Mouse (Mus musculus) liver, postnatal 0 days (tissue): ENCODE measurements around the gene Ccnd3. TPM values are rescaled to one million over a fixed set of nuclear protein-coding genes. Genes with fewer than 3 reads are reported as not detected.
A peak's percentile ranks its signal among the peaks of the same experiment; 100 is the strongest.

Source experiments
- ATAC-seq: fragments of 200-750 bp; cut with Nextera tagmentation; 2 replicates; pipeline ENCODE4 v1.8.0; 2017; ENCODE audit warnings: mild to moderate bottlenecking, moderate library complexity
- DNase-seq: peaks from one replicate; pipeline ENCODE4 v3.0.0-alpha.2; 2016
- H3K27ac ChIP-seq: fragments of 300-500 bp; sonication (generic); 2 replicates; pipeline ENCODE4 v1.5.1; 2014; ENCODE audit warnings: antibody characterized with exemption, moderate library complexity, mild to moderate bottlenecking, low read depth
- H3K27me3 ChIP-seq: fragments of 300-500 bp; sonication (generic); 2 replicates; pipeline ENCODE4 v1.6.1; 2014; ENCODE audit warnings: low read length, control low read depth, mixed read lengths; ENCODE audit not compliant: insufficient read depth
- H3K36me3 ChIP-seq: fragments of 300-500 bp; sonication (generic); replicated peaks from 2 replicates; pipeline ENCODE4 v1.6.1; 2014; ENCODE audit warnings: mild to moderate bottlenecking, control low read depth, low read length, moderate library complexity, mixed read lengths; ENCODE audit not compliant: insufficient read depth
- H3K4me1 ChIP-seq: fragments of 300-500 bp; sonication (generic); 2 replicates; pipeline ENCODE4 v1.6.1; 2014; ENCODE audit warnings: antibody characterized with exemption, mild to moderate bottlenecking, control low read depth; ENCODE audit not compliant: insufficient read depth
- H3K4me2 ChIP-seq: fragments of 300-500 bp; sonication (generic); 2 replicates; pipeline ENCODE4 v1.6.1; 2014; ENCODE audit warnings: low read depth, mild to moderate bottlenecking, low read length, moderate library complexity, mixed read lengths
- H3K4me3 ChIP-seq: fragments of 300-500 bp; sonication (generic); 2 replicates; pipeline ENCODE4 v1.5.1; 2014; ENCODE audit warnings: low read depth, low read length
- H3K9ac ChIP-seq: fragments of 300-500 bp; sonication (generic); replicated peaks from 2 replicates; pipeline ENCODE4 v1.6.1; 2014; ENCODE audit warnings: mild to moderate bottlenecking, moderate library complexity
- H3K9me3 ChIP-seq: fragments of 300-500 bp; sonication (generic); 2 replicates; pipeline ENCODE4 v1.6.1; 2016; ENCODE audit warnings: mild to moderate bottlenecking, control low read depth, low read length, mixed read lengths
- CTCF ChIP-seq: sonication (generic); IDR thresholded peaks from 2 replicates; pipeline ENCODE4 v1.5.1; 2016; ENCODE audit warnings: antibody characterized with exemption, low read depth
- EP300 ChIP-seq: IDR thresholded peaks from 2 replicates; pipeline ENCODE4 v1.6.1; 2016; ENCODE audit warnings: antibody characterized with exemption, low read depth, mild to moderate bottlenecking
- WGBS: fragments of 180-500 bp; shearing (Covaris S2); extraction: QIAGEN DNeasy Blood & Tissue Kit; methylation state at CpG from one replicate; pipeline ENCODE4 v1.1.7; 2014; ENCODE audit not compliant: insufficient replicate concordance; 5-methylcytosine and 5-hydroxymethylcytosine counted together
- polyA plus RNA-seq: library from polyadenylated mRNA; unstranded; fragments of >200 nt; fragmentation: Nextera tagmentation; extraction: Ambion mirVana; gene quantifications from 2 replicates; pipeline ENCODE4 v1.2.1, GENCODE M21; 2015

Gene Ccnd3
- polyA plus RNA-seq, 1 experiment from 2014 or later, result 249 TPM

DNA sequence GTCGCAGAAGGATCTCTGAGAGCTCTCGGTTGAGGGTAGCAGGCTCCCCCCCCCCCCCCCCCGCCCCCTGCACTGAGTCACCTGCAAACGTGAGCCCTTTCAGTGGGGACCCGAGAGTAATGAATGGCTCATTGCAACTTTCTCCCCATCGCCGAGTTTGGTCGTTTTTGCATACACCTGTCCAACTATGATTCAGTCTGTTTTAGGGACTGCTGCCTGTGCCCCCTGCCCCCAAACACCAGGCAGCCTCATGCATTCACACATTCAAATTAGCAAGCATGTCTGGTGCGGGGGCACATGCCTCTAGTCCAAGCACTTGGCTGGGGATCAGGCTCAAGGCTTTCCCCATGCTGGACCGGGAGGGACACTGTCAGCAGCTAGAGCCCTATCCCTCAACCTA is 49.8 kb downstream of the Ccnd3 start:
- Histone ChIP-seq H3K27ac (no peak overlapping the region), H3K27me3 (no peaks in the 10 kb centered on the region), H3K36me3 (peaks cover 3% of the 10 kb centered on the region), H3K4me2 (no peak overlapping the region), H3K9me3 (no peaks in the 10 kb centered on the region), H3K9ac (no peak overlapping the region), H3K4me3 (no peak overlapping the region), H3K4me1 (peaks cover 12% of the 10 kb centered on the region)
- TF ChIP-seq CTCF (no peak), EP300 (no peak)
- 72% methylated on average over 10 of the region's 10 CpGs for WGBS
- DNase-seq, result no peak
- ATAC-seq, result no peak

DNA sequence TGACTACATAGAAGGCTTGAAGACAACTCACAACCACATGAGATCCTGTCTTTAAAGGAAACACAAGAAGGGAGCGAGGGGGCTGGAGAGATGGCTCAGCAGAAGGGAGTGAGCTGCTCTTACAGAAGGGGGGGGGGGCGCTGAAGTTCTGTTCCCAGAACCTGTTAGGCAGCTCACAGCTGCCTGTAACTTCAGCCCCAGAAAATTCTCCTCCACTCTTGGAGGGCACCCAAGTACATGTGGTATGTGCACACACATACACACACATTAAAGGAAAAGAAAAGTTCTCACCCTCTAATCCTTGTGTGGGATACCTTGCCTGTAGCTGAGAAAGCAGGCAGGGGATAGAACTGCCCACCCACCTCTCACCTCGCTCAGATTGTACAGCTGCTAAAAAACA is 52.3 kb downstream of the Ccnd3 start:
- Histone ChIP-seq H3K9me3 (no peaks in the 10 kb centered on the region), H3K4me3 (no peak overlapping the region), H3K4me2 (no peak overlapping the region), H3K4me1 (peaks cover 4% of the 10 kb centered on the region; the same call in 1 of the 2 replicates), H3K27ac (peak overlapping the region; percentile 51; the same call in 1 of the 2 replicates), H3K27me3 (no peaks in the 10 kb centered on the region), H3K36me3 (peaks cover 3% of the 10 kb centered on the region), H3K9ac (no peak overlapping the region)
- ATAC-seq (no peak), DNase-seq (no peak)
- TF ChIP-seq EP300 (no peak), CTCF (no peak)
- WGBS, result 67% methylated on average over 3 of the region's 3 CpGs

DNA sequence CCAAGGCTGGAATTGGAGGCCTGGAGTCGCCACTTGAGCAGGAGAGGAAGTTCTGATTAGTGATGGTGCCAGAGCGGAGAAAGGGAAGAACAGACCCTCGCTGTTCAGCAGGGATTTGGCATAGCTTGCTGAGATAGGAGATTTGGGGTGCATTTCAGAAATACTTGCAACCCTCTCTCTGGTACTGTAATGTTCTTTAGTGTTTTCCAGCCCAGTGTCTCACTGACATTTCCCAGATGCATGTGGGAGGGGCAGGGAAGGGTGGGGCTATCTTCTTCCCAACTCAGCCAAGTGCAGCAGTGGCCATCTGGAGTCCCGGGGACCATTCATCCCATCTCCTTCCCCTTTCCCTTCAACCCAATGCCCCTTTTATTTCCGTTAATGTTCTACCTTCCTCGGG is 54.9 kb downstream of the Ccnd3 start:
- no peak overlapping the region for H3K4me3 ChIP-seq
- peaks cover 8% of the 10 kb centered on the region for H3K4me1 ChIP-seq
- whole genome bisulfite sequencing, result 76% methylated on average over 6 of the region's 6 CpGs
- ATAC-seq, result no peak
- H3K4me2 ChIP-seq, result no peak overlapping the region
- peaks cover 3% of the 10 kb centered on the region for H3K36me3 ChIP-seq
- no peaks in the 10 kb centered on the region for H3K9me3 ChIP-seq
- no peaks in the 10 kb centered on the region for H3K27me3 ChIP-seq
- TF ChIP-seq EP300, result no peak
- H3K9ac ChIP-seq, result no peak overlapping the region
- no peak for DNase-seq
- H3K27ac ChIP-seq, result no peak overlapping the region

DNA sequence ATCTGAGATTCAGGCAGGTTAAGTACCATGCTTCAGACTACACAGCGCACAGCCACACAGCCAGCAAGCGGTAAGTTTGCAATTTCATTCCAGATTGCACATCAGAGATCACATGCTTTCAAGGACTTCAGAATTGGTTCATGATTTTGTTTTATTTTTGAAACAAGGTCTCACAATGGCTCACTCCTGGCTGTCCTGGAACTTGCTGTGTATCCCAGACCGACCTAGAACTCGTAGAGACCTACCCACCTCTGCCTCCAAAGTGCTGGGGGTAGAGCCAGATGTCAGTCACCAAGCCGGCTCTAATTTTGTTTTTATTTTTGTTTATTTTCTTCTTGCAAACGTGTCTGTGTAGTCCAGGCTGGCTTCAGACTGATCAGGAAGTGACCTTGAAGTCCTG is 58.0 kb downstream of the Ccnd3 start:
- Histone ChIP-seq H3K9ac (no peak overlapping the region), H3K27me3 (no peaks in the 10 kb centered on the region), H3K27ac (no peak overlapping the region), H3K4me3 (no peak overlapping the region), H3K36me3 (no peaks in the 10 kb centered on the region; the same call in none of the 2 replicates), H3K4me1 (peaks cover 18% of the 10 kb centered on the region), H3K9me3 (no peaks in the 10 kb centered on the region), H3K4me2 (no peak overlapping the region)
- 78% methylated on average over 6 of the region's 6 CpGs for WGBS
- ATAC-seq, result no peak
- TF ChIP-seq CTCF (no peak), EP300 (no peak)
- DNase-seq, result no peak

DNA sequence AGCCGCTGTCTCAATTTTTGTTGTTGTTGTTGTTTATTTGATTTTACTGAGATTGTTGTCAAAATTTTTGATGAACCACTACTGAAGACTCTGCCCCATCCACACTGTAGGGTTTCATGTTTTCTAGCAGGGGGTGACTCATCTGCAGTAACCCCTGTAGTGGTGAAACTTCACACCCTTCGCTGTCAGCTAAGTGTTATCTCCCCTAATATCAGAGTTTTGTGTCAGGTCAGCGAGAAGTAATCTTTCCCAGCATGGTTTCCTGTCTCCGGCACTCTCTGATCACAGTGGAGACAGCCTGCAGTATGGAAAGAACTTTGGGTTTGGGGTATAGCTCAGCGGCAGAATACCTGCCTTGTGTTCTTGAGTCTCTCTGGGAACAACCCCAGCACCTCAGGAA is 59.8 kb downstream of the Ccnd3 start:
- DNase-seq, result no peak
- TF ChIP-seq EP300 (no peak), CTCF (no peak)
- Histone ChIP-seq H3K27ac (no peak overlapping the region), H3K4me3 (no peak overlapping the region), H3K4me2 (no peak overlapping the region), H3K4me1 (peaks cover 23% of the 10 kb centered on the region), H3K36me3 (no peaks in the 10 kb centered on the region; the same call in 1 of the 2 replicates), H3K9me3 (no peaks in the 10 kb centered on the region), H3K9ac (no peak overlapping the region), H3K27me3 (no peaks in the 10 kb centered on the region)
- no peak for ATAC-seq
- 49% methylated on average over 5 of the region's 5 CpGs for WGBS

DNA sequence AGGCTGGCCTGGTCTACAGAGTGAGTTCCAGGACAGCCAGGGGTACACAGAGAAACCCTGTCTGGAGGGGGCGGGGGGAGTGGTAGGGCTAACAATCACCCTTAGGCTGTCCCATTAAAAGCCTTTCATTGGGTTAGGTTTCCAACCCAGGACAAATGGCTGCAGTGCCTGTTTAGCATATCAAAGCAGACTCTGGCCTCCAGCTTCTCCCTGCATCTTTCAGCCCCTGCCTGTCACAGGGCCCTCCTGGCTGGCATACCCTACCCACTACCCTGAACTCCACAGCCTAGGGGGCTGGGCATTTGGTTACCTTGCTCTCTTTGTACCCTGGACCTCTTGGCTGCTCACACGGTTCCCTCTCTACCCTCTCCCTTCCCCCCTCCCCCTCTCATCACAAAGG is 61.3 kb downstream of the Ccnd3 start:
- H3K4me1 ChIP-seq, result peaks cover 23% of the 10 kb centered on the region
- WGBS, result 75% methylated on average over 2 of the region's 2 CpGs

DNA sequence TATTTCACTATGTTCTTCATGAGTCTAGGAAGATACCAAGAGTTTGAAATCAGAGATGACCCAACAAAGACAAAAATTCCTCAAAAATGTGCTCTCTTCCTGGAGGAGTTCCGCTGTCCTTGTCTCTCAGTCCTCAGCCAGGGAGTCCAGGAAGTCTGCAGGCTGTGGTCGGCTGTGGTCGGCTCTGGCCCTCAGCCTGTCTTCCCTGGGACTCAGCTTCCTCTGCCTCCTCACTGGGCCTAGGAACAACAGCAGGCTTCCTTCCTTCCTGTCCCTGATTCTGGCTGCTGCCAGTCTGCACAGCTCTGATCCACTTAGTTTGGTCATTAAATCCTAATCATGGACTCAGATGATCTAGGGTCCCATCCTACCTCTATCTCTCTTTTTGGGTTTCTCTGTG is 62.4 kb downstream of the Ccnd3 start:
- no peak for DNase-seq
- no peaks in the 10 kb centered on the region for H3K9me3 ChIP-seq

More for the DNA sequence above, 61.3 kb downstream of the Ccnd3 start:
- Histone ChIP-seq H3K36me3 (no peaks in the 10 kb centered on the region; the same call in 1 of the 2 replicates), H3K9ac (no peak overlapping the region), H3K9me3 (no peaks in the 10 kb centered on the region), H3K4me2 (no peak overlapping the region), H3K27ac (no peak overlapping the region), H3K27me3 (no peaks in the 10 kb centered on the region), H3K4me3 (no peak overlapping the region)
- no peak for TF ChIP-seq EP300
- no peak for TF ChIP-seq CTCF
- ATAC-seq (peak; percentile 28; the same call in 1 of the 2 replicates), DNase-seq (no peak)

More for the DNA sequence above, 62.4 kb downstream of the Ccnd3 start:
- no peak for TF ChIP-seq EP300
- TF ChIP-seq CTCF, result no peak
- Histone ChIP-seq H3K9ac (0 out of 2 replicates have a peak overlapping the region, but pooled peaks have one; percentile 34), H3K27me3 (no peaks in the 10 kb centered on the region), H3K27ac (peak overlapping the region; percentile 59), H3K4me2 (no peak overlapping the region), H3K4me1 (peaks cover 23% of the 10 kb centered on the region), H3K36me3 (peaks cover 4% of the 10 kb centered on the region; the same call in 1 of the 2 replicates), H3K4me3 (no peak overlapping the region)
- 45% methylated on average over 3 of the region's 3 CpGs for WGBS
- peak; percentile 34 for ATAC-seq
